Mouse (Mus musculus) kidney, adult 2 months (tissue): ENCODE data around the gene Myh1.

Experiments used
- CTCF ChIP-seq: fragments of 200-500 bp; conservative IDR thresholded peaks from 2 replicates; pipeline ENCODE4 v1.5.1; 2011; ENCODE audit warnings: low read depth, mild to moderate bottlenecking, control low read depth, low read length, moderate library complexity, mixed read lengths; ENCODE audit not compliant: insufficient read depth, insufficient read length
- POLR2A ChIP-seq: fragments of 200-500 bp; IDR thresholded peaks from one replicate; pipeline ENCODE4 v1.6.1; 2011; ENCODE audit warnings: low read depth, low read length, control low read depth

DNA sequence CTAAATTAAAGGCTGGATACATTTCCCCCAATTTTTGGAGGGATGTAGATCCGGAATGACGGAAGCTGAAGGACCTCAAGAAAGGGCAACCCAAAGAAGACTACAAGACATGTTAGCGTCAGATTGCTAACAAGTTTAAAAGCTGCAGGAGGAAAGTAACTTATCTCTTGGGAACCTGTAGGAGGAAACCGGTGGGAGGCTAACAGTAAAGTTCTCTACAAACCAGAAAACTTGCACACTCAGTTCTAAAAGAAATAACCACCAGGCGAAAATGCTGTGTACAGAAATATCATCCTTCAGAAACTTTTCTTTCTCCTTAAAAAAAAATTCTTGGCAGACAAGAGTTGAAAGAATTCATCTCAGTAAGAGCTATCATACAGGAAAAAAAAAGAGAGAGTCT lies 29.3 kb downstream of the Myh1 start:
- TF ChIP-seq POLR2A (no peak), CTCF (no peak)
